16 mouse cellular contexts compared by ENCODE assay signal in the genomic region with DNA sequence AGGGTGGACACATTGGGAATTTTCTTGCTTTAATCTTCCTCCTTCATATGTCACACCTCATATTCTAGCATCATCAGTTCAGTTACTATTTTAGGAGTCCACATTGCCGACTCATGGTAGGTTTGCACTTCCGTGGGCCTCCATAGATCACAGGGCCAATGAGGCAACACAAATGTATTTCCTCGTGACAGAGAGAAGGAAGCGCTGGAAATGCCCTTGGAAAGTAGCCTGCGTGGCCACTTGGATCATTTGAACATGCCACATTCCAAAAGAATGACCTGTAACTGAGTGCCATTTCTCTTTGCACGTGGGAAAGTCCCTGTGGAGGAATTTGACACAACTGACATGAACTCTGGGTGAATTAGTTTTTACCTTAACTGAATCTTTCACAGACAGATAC.
DNase-seq lines count a peak whose midpoint lies in the region; ATAC-seq and TF ChIP-seq lines count a peak whose summit lies in the region.
"Had no signal": no experiment of that assay in that cellular context is flagged by ENCODE, and none has a peak within 500 bp of the region (broad histone marks: within the 10 kb centered on the region; RNA-seq: fewer than 3 reads in every experiment).

No protein-coding gene starts in this region.

- TF ChIP-seq CTCF in lung, embryonic 14.5 days (IDR thresholded peaks at IDR 0.05; ENCODE audit: low read depth) = no peak

- DNase-seq in gastrocnemius, adult 18-20 months (ENCODE audit: low spot score) = peak; percentile 5
- DNase-seq in gastrocnemius, postnatal 14 days = no peak
- peak; percentile 41 for DNase-seq in lung, embryonic 14.5 days
- DNase-seq in lung, postnatal 14 days = no peak
- peak; percentile 45 for DNase-seq in kidney, postnatal 10 days
- no peak for DNase-seq in hindbrain, embryonic 11.5 days (ENCODE audit: low spot score)
- DNase-seq: cerebellum, postnatal 14 days; layer of hippocampus, adult 9-11 months had no signal

- no peak overlapping the region for H3K4me2 ChIP-seq in lung, embryonic 14.5 days
- peak overlapping the region; percentile 7 for H3K4me2 ChIP-seq in myocyte (ENCODE audit: low read depth)
- H3K4me2 ChIP-seq in hindbrain, embryonic 11.5 days (replicated peaks; ENCODE audit: low read depth, low read length) = no peak overlapping the region
- H3K4me2 ChIP-seq: heart, embryonic 12.5 days; hindbrain, embryonic 12.5 days; liver, embryonic 11.5 days; neural tube, embryonic 15.5 days had no signal

- no peaks in the 10 kb centered on the region for H3K4me1 ChIP-seq in lung, embryonic 14.5 days (ENCODE audit: insufficient read depth)
- H3K4me1 ChIP-seq in hindbrain, embryonic 11.5 days (replicated peaks; ENCODE audit: control insufficient read depth, insufficient read depth, low read length) = no peaks in the 10 kb centered on the region
- H3K4me1 ChIP-seq: embryonic facial prominence, embryonic 10.5 days; hindbrain, embryonic 12.5 days had no signal

- H3K79me2 ChIP-seq in myocyte (ENCODE audit: control insufficient read depth, insufficient read depth) = no peaks in the 10 kb centered on the region

- H3ac ChIP-seq in myocyte (ENCODE audit: control insufficient read depth, insufficient read length) = no peak overlapping the region

- H3K9me3 ChIP-seq in lung, embryonic 14.5 days (ENCODE audit: low read depth, low read length) = no peaks in the 10 kb centered on the region
- no peaks in the 10 kb centered on the region for H3K9me3 ChIP-seq in hindbrain, embryonic 11.5 days (ENCODE audit: control insufficient read depth, low read length)
- H3K9me3 ChIP-seq: embryonic facial prominence, embryonic 10.5 days; heart, embryonic 12.5 days; hindbrain, embryonic 12.5 days; neural tube, embryonic 15.5 days had no signal

- ATAC-seq in lung, embryonic 14.5 days (ENCODE audit: insufficient read depth) = no peak
- ATAC-seq in hindbrain, embryonic 11.5 days (ENCODE audit: low FRiP score) = no peak
- no peak for ATAC-seq in activated CD4-positive, CD25-positive, alpha-beta regulatory T cell, adult 4 months
- ATAC-seq: intestine, embryonic 16.5 days had no signal

- H3K27ac ChIP-seq in lung, embryonic 14.5 days (ENCODE audit: low read depth) = no peak overlapping the region
- H3K27ac ChIP-seq in hindbrain, embryonic 11.5 days (ENCODE audit: low read depth, low read length) = no peak overlapping the region
- H3K27ac ChIP-seq: embryonic facial prominence, embryonic 10.5 days; hindbrain, embryonic 12.5 days; neural tube, embryonic 15.5 days had no signal

- no peaks in the 10 kb centered on the region for H3K36me3 ChIP-seq in lung, embryonic 14.5 days (ENCODE audit: insufficient read depth)
- no peaks in the 10 kb centered on the region for H3K36me3 ChIP-seq in myocyte (ENCODE audit: control insufficient read depth, insufficient read depth)
- H3K36me3 ChIP-seq in hindbrain, embryonic 11.5 days (ENCODE audit: control insufficient read depth, insufficient read depth, low read length) = no peaks in the 10 kb centered on the region
- H3K36me3 ChIP-seq: embryonic facial prominence, embryonic 10.5 days; heart, embryonic 12.5 days; hindbrain, embryonic 12.5 days; neural tube, embryonic 15.5 days had no signal

- TF ChIP-seq POLR2A in myocyte (IDR thresholded peaks at IDR 0.05; ENCODE audit: insufficient read length, low read depth) = no peak

- H3K9ac ChIP-seq in lung, embryonic 14.5 days = no peak overlapping the region
- H3K9ac ChIP-seq in hindbrain, embryonic 11.5 days (ENCODE audit: low read depth, low read length) = no peak overlapping the region
- H3K9ac ChIP-seq: heart, embryonic 12.5 days; hindbrain, embryonic 12.5 days; neural tube, embryonic 15.5 days had no signal

- intact Hi-C loops in gastrocnemius, postnatal 14 days (cut with DNase I; ENCODE audit: low total_unique reads) = no loop called here

- H3K27me3 ChIP-seq in lung, embryonic 14.5 days (ENCODE audit: insufficient read depth, low read length) = no peaks in the 10 kb centered on the region
- no peaks in the 10 kb centered on the region for H3K27me3 ChIP-seq in myocyte (ENCODE audit: control insufficient read depth, insufficient read depth, insufficient read length)
- H3K27me3 ChIP-seq in hindbrain, embryonic 11.5 days (ENCODE audit: control insufficient read depth, insufficient read depth, low read length) = no peaks in the 10 kb centered on the region
- H3K27me3 ChIP-seq: heart, embryonic 12.5 days; hindbrain, embryonic 12.5 days; neural tube, embryonic 15.5 days had no signal

- H3K4me3 ChIP-seq in lung, embryonic 14.5 days (ENCODE audit: low read depth, low read length) = no peak overlapping the region
- H3K4me3 ChIP-seq in myocyte = no peak overlapping the region
- no peak overlapping the region for H3K4me3 ChIP-seq in hindbrain, embryonic 11.5 days (ENCODE audit: low read depth, low read length)
- H3K4me3 ChIP-seq: embryonic facial prominence, embryonic 10.5 days; heart, embryonic 12.5 days; hindbrain, embryonic 12.5 days; neural tube, embryonic 15.5 days had no signal

- WGBS in lung, embryonic 14.5 days = 31% methylated on average over 6 of the region's 6 CpGs
- 69% methylated on average over 6 of the region's 6 CpGs for WGBS in hindbrain, embryonic 11.5 days

TF ChIP-seq in myocyte, 11 proteins besides CTCF, POLR2A, EP300 and RAD21:
- TF ChIP-seq MAX (IDR thresholded peaks at IDR 0.05; ENCODE audit: low read depth) (no peak), MYOG (IDR thresholded peaks at IDR 0.05; ENCODE audit: control insufficient read depth in 1 of 3, insufficient read depth in 1 of 3, insufficient read length in 2 of 3, low read depth in 2 of 3) (no peak), MYOD1 (IDR thresholded peaks at IDR 0.05; ENCODE audit: control insufficient read depth in 1 of 3, insufficient read length in 2 of 3, low read depth in 2 of 3) (no peak), TCF3 (IDR thresholded peaks at IDR 0.05; ENCODE audit: insufficient read length, low read depth) (no peak), E2F4 (IDR thresholded peaks at IDR 0.05; ENCODE audit: insufficient read depth) (no peak), POLR2AphosphoS2 (IDR thresholded peaks at IDR 0.05; ENCODE audit: insufficient read length, low read depth) (no peak), CEBPB (IDR thresholded peaks at IDR 0.05; ENCODE audit: insufficient read depth, poor library complexity, severe bottlenecking) (no peak), USF1 (IDR thresholded peaks at IDR 0.05; ENCODE audit: low read depth) (no peak), SRF (IDR thresholded peaks at IDR 0.05; ENCODE audit: control insufficient read depth, insufficient read length, low read depth) (no peak), TCF12 (IDR thresholded peaks at IDR 0.05; ENCODE audit: insufficient read depth, poor library complexity, severe bottlenecking) (no peak)

Comparison
In these comparisons a context has a peak if more than half of its experiments do, and no peak if none do; other contexts are left out.
1. DNase-seq: peak in gastrocnemius, adult 18-20 months (single experiment), lung, embryonic 14.5 days (single experiment) and kidney, postnatal 10 days (single experiment); none in gastrocnemius, postnatal 14 days (single experiment), lung, postnatal 14 days (single experiment) and hindbrain, embryonic 11.5 days (single experiment).